Mouse (Mus musculus) splenic B cell, adult 2 months (primary cell): ENCODE results near the gene Sypl.
"Not testable (repeated sequence)": the region's sequence is repeated elsewhere in the genome, so short reads cannot be mapped to it uniquely, and the experiment has no call there.

Experiments
- DNase-seq: peaks from one replicate; pipeline ENCODE4 v3.0.0-alpha.2; 2011; ENCODE audit warnings: low read depth, low spot score
- H3K27me3 ChIP-seq: 2 replicates; pipeline ENCODE4 v1.6.1; 2012; ENCODE audit warnings: mild to moderate bottlenecking, low read length, moderate library complexity, mixed read lengths; ENCODE audit not compliant: control insufficient read depth, poor library complexity, insufficient read depth, severe bottlenecking
- H3K36me3 ChIP-seq: 2 replicates; pipeline ENCODE4 v1.6.1; 2012; ENCODE audit warnings: mild to moderate bottlenecking, low read length, moderate library complexity, mixed read lengths; ENCODE audit not compliant: control insufficient read depth, poor library complexity, insufficient read depth, severe bottlenecking

Gene Sypl

DNA sequence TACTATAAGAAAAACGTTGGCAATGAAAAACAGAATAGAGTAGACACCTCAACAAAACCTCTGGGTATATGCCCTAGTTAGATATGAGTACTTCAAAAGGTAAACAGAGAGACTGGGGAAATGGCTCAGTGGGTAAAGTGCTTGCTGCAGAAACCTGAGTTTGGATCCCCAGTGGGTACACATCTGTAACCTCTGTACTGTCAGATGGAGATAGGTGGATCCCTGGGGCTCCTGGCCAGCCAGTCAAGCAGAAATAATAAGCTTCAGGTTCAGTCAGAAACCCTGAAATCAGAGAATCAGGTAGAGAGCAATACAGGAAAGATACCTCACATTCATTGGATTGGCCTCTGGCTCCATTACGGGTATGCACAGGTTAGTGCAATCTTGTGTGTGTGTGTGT, 3.5 kb downstream of the Sypl start:
- H3K27me3 ChIP-seq = no peaks in the 10 kb centered on the region

DNA sequence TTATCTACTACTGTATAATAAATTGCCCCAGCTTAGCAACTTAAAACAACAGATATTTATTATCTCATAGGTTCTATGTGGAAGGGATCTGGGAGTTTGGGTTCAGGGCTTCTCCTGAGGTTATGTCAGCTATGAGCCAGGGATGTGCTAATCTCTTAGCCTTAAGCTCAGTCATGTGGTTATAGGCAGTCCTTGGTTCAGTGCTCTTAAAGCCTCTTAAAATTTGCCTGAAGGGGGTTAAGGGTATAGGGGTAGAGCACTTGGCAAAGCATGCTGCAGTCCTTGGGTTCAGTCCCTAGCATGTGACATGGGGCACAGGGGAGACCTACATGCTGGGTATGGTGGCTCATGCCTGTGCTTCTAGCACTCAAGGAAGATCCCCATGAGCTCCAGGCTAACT, 8.4 kb downstream of the Sypl start:
- Histone ChIP-seq H3K27me3 (no peaks in the 10 kb centered on the region), H3K36me3 (no peaks in the 10 kb centered on the region; the same call in 1 of the 2 replicates)
- DNase-seq = peak; percentile 39

More for the DNA sequence above, 3.5 kb downstream of the Sypl start:
- peak; percentile 22 for DNase-seq
- no peaks in the 10 kb centered on the region for H3K36me3 ChIP-seq

DNA sequence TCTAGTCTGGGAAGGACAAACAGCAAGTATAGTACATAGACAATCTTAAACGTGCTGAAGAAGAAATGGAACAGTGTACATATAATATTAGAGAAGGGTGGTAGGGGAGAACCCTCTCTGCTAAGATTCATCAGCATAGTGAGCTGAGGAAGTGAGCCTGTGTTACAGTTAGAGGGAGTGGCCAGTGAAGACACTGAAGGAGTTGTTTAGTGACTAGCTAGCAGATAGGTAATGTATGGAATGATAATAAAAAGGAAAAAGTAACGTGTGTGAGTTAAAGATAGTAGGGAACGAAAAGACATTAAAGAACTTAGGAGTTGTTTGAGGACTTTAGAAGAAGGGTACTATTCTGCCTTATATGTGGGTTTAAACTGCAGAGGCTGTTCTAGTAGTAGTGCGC, 10.2 kb downstream of the Sypl start:
- DNase-seq = peak; percentile 34
- H3K36me3 ChIP-seq = peaks cover 8% of the 10 kb centered on the region; the same call in 1 of the 2 replicates
- H3K27me3 ChIP-seq = no peaks in the 10 kb centered on the region

DNA sequence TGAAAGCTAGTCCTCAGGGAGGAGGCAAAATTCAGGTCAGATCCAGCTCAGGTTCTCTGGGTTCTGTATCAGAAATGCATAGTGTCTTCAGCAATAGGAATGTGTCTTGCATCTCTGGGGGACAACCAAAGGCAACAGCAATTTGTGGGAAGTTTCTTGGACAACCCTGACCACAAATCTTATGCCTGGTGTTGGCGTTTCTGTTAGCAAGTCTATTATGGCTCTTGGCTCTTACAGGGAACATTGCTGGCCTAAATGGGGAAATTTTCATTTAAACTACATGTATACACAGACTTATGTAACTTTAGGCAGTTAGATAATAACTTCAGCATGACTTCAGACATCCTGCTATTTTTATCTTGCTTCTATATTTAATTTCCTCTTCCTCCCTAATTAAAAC, 18.6 kb downstream of the Sypl start:
- DNase-seq = no peak
- H3K27me3 ChIP-seq = no peaks in the 10 kb centered on the region
- peaks cover 23% of the 10 kb centered on the region; the same call in 1 of the 2 replicates for H3K36me3 ChIP-seq

DNA sequence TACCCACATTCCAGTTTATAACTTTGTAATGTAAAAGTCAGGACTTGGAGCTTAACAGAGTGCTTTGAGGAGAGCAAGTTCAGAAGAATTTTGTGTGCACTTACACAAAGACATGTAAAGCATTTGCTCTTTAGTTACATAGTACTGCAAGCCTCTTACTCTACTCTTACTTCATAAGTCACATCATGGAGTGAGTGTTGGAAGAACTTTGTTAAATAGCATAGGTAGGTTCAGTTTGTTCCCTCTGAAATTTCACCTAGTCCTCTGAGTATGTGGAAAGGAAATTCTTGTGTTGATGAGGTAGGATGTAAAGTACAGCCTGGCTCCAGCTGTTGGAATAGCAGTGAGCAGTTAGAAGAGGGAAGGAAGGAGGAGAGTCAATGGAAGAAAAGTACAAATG, 21.2 kb downstream of the Sypl start:
- Histone ChIP-seq H3K27me3 (no peaks in the 10 kb centered on the region), H3K36me3 (peaks cover 17% of the 10 kb centered on the region; the same call in 1 of the 2 replicates)
- no peak for DNase-seq

DNA sequence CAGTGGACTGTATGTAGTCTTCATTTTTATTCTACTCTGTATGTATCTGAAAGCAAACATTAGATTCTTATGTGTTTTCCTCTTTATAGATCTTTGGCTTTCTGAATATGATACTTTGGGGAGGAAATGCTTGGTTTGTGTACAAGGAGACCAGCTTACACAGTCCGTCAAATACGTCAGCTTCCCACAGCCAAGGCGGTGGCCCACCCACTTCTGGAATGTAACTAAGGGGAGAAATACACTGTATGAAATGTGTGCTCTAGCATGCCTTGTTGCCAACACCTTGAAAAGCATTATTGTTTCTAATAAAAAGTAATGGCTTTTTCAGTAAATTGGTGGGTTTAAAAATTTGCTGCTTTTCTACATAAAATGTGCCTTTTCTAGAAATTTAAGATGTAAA, 21.8 kb downstream of the Sypl start:
- Histone ChIP-seq H3K27me3 (no peaks in the 10 kb centered on the region), H3K36me3 (peaks cover 13% of the 10 kb centered on the region; the same call in 1 of the 2 replicates)

DNA sequence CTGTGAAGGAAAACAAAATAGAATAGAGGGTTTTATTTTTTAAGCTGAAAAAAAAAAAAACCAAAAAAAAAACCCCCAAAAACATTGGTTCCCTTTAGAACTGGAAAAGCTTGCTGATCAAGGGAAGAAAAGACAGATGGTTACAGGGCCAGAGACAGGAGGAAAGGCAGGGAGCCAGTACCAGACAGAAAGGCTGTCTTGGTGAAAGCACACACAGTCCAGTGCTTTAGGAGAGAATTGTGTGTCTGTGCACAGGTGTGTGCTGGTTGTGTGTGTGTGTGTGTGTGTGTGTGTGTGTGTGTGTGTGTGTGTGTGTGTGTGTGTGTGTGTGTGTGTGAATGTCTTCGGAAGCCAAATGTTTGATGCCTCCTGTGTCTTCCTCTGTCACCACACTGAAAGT, 28.9 kb downstream of the Sypl start:
- no peaks in the 10 kb centered on the region for H3K27me3 ChIP-seq
- DNase-seq = no peak
- H3K36me3 ChIP-seq = peaks cover 3% of the 10 kb centered on the region; the same call in 1 of the 2 replicates

More for the DNA sequence above, 21.8 kb downstream of the Sypl start:
- DNase-seq = no peak

DNA sequence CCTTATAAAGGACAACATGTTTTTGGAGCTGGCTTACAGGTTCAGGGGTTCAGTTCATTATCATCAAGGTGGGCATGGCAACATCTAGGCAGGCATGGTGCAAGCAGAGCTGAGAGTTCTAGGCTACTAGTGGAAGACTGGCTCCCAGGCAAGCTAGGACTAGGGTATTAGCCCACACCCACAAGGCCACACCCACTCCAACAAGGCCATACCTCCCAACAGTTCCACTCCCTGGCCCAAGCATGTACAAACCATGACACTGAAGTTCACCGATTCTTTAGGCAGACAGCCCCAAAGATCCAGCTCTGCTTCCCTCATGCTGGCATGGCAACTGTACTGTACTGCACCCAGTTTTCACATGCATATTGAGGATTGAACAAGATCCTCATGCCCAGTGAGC, 29.4 kb downstream of the Sypl start:
- no peak for DNase-seq
- Histone ChIP-seq H3K36me3 (peaks cover 3% of the 10 kb centered on the region; the same call in 1 of the 2 replicates), H3K27me3 (no peaks in the 10 kb centered on the region)

DNA sequence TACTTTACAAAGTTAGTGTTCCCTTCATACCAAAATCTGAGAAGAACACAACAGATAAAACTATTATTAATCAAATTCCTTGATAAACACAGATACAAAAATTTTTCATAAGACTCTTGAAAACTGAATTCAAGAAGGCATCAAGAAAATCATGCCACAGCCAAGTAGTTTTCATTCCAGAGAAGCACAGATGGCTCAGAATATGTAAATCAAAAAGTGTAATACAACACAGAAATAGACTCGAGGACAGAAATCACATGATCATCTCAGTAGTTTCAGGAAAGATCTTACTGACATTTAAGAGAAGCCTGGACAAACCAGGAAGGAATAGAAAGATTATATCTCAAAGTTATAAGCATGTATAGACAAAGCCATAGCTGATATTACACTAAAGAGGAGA, 32.6 kb downstream of the Sypl start:
- no peak for DNase-seq
- Histone ChIP-seq H3K27me3 (no peaks in the 10 kb centered on the region), H3K36me3 (no peaks in the 10 kb centered on the region)

DNA sequence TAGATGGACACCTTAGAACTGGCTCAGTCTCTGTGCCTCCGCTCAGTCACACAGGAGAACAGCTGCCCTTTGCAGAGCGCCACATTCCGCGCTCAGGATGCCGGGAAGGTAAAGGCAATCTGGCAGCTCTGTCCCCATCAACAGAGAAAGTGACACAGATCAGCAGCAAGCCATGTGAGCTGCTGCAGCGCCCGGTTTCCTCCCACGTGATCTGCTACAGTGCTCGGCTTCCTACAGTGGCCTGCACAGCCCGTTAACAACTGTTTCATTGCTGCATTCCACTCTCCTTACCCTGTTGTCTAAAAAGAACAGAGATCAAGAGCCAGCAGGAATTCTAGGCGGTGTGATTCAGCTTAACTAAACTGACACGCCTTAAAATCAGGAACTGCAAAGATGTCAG, 36.0 kb downstream of the Sypl start:
- DNase-seq = peak; percentile 38
- no peaks in the 10 kb centered on the region for H3K27me3 ChIP-seq
- H3K36me3 ChIP-seq = no peaks in the 10 kb centered on the region

DNA sequence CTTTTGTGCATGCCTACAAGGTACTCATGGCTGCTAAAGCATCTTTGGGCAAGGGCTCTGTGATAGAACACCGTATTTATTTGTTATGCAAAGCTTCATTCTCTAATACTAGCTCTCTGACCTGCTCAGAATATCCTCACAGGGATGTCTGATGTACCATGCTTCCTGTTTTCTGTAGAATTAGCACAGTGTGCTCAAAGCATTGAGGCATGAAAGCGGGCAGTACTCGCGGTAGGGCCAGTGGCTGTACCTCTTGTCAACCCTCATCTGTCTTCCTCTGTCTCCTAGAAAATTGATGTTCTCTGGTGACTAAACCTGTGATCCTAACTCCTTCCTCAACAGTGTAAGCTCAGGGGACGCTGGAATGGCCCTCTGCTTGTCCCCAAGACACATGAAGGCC, 40.4 kb downstream of the Sypl start:
- H3K36me3 ChIP-seq = no peaks in the 10 kb centered on the region
- no peaks in the 10 kb centered on the region for H3K27me3 ChIP-seq
- DNase-seq = peak; percentile 65

DNA sequence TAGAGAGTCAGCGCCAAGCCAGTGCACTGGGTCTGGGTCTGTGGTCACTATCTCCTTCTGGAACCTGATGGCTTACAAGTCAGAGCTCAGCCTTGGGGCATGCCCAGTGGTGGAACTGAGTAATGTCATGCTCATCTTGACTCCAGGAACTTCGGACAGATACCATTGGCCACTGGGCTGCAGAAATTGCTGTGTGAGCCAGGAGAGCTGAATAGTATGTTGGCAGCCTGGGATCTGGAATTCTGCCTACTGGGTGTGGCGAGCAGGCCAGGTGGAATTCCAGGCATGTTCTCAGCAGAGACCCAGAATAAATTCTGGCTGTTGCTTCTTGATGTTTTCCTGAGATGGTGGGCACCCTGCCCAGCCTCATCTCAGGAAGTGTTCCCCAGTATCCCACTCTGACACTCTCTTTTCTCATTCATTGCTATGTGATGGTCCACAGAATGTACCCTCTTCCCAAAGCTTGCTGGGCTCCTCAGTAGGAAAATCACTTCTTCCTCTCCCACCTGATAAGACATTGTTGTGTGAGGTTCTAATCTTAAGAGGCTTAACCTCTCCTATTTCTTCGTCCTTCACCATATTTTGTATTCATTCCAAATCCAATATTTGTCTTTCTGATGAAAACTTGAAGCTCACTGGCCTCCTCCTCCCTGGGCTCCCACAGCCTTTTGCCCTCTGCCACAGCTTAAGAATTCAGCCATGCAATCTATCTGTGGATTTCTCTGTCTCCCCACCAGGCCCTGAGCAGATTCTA, 41.6 kb downstream of the Sypl start:
- Histone ChIP-seq H3K27me3 (no peaks in the 10 kb centered on the region), H3K36me3 (no peaks in the 10 kb centered on the region)
- DNase-seq = no peak

DNA sequence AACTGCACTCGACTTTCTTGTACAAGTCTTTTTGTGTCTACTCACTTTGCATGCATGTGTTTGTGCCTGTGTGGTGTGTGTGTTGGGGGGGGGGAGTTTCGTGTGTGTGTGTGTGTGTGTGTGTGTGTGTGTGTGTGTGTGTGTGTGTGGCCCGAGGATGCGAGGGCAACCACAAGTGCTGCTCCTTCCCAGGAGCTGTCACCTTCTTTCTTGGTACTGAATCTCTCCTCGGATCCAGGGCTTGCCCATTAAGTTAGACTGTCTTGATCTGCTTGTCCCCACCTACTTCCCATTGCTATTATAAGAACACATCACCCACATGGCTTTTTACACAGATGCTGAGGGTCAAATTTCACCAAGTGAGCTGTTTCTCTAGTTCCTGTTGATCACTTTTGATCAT, 45.1 kb downstream of the Sypl start:
- DNase-seq = peak; percentile 42

DNA sequence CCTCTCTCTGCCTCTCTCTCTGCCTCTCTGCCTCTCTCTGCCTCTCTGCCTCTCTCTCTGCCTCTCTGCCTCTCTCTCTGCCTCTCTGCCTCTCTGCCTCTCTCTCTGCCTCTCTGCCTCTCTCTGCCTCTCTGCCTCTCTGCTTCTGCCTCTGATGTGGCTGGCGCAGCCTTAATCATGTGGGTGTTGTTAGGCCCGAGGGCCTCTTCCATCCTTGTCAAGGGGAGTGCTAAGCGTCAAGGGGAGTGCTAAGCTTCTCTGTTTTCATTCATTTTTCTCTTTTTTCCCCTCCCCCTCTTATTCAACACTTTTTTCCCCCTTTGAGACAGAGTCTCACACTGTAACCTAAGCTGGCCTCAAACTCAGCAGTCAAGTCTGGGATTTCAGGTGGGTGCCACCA, 46.1 kb downstream of the Sypl start:
- H3K27me3 ChIP-seq, H3K36me3 ChIP-seq, DNase-seq: not testable (repeated sequence)

More for the DNA sequence above, 45.1 kb downstream of the Sypl start:
- Histone ChIP-seq H3K36me3 (no peaks in the 10 kb centered on the region), H3K27me3 (no peaks in the 10 kb centered on the region)

DNA sequence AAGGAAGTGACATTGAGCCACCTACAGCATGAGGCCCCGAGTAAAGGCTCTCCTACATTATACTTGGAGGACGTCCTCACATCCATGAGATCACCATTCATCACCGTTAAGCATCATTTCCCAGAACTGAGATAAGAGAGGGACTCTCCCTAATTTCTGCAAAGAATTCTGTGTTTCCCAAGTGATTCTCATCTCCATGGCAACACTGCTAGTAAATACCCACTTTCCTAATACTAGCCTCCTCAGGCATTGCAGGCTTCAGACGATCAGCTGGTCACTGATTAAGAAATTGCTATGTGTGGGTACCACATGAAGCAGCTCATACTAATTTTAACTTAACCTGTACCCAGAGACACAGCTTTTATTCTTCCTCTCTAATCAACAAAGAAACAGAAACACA, 46.7 kb downstream of the Sypl start:
- no peak for DNase-seq
- no peaks in the 10 kb centered on the region for H3K27me3 ChIP-seq
- no peaks in the 10 kb centered on the region for H3K36me3 ChIP-seq
